Mouse (Mus musculus): Measurements from ENCODE around the gene Asns.

Gene Asns

DNA sequence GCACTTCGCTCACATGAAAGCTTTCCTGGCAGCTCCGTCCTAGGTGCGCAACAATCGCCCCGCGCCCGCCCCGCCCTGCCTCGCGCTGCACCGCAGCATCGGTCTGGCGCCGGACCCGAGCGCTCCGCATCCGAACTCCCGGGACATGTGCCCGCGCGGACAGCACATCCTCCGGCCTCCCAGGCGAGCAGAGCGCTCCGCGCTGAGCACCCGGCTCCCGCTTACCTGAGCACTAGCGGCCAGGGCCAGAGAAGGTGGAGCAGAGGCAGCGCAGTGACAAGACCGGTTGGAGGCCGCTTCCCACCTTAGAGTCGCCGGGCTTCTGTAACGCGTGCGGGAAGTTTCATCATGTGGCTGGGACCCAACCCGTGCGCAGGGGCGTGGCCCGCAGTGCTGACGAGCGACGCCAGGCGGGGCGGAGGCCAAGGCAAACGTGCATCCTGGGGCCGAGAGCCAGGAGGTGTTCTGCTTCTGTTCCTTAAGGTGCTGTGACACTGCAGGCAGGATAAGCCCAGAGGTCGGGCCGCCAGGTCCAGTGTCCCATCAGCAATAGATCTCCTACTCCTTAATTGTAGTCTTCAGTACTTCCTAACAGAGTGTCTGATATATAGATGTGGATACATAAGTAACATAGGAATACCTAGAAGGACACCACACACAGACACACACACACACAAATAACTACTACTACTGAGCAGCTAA, at the start of gene Asns:
Gene Asns, minus strand, starts transcription at position 371 of the 702 bp plus-strand sequence.
- in situ Hi-C loops (cut with MseI, MboI): no loop called here

- in situ Hi-C loops (cut with MseI, MboI): no loop called here
Measured at GRCm38 (mm10) chr6:7741721-7742120, 48.7 kb upstream of the Asns start.

DNA sequence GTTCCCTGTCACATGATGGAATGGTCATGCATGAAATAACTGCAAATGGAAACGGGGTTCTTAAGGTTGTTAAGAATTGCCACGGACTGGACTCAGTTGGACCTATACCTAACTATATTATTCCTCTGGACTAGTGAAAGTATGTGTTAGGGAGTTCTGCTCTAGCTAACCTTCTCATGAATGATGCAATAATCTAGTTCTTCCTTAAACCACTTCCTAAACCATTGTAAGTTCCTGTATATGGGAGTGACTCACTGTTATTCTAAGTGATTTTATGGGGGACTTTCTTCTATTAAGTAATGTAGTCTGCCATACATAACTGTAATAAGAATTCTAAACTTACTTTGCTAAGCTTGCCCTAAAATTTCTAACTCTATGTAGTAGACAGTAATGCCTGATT, 44.8 kb upstream of the Asns start:
- in situ Hi-C loops (cut with MseI, MboI): loop anchor here (10.0 kb wide), 3 partner anchors 107 to 347 kb away; partner anchors contain the start of gene C1galt1 (in 1 of the 2)

GRCm38 (mm10) chr6:7732754-7733708, 40.0 kb upstream of the Asns start:
- in situ Hi-C loops (cut with MseI, MboI): loop anchor here (10.0 kb wide), 3 partner anchors 112 to 352 kb away; partner anchors contain the start of gene C1galt1 (in 1 of the 2)

DNA sequence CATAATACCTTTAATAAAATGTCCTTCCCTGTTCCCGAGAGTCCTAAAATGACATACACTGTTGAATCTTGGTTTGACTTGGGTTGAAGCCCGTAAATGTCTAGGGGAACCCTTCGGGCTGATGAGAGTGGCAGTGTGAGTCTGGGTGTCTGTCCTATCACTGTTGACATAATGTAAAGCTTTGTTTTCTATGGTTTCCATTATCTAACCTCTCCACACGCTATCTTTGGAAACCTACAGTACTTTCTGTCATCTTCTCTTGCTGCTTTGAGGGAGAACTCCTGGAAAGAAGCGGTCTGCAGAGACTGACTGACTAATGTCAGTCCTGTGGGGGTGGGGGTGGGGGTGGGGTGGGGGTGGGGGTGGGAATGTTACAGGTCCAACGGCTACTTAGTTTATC, 39.0 kb upstream of the Asns start:
- in situ Hi-C loops (cut with MseI, MboI): loop anchor here (10.0 kb wide), 3 partner anchors 113 to 353 kb away; partner anchors contain the start of gene C1galt1 (in 1 of the 2)

- in situ Hi-C loops (cut with MseI, MboI): no loop called here
Measured at GRCm38 (mm10) chr6:7729128-7729527, 36.1 kb upstream of the Asns start.

DNA sequence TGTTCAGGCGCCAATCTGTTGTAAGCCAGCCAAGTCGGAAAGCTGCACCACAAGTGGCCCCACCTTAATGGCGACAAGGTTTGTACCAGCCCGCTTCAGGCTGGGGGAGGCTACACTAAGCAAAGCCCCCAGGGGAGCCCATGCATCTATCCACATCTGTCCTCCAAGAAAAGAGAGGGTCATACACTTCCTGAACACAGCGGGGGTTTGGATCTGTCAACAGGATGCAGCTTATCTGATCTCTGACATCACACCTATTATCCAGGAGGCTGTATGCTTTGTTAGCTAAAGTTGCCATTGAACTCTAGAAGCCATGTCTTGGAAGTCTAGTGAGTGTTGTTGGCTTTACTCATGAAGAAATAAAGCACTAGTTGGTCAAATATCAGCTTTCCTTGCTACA, 35.2 kb upstream of the Asns start:
- in situ Hi-C loops (cut with MseI, MboI): no loop called here

DNA sequence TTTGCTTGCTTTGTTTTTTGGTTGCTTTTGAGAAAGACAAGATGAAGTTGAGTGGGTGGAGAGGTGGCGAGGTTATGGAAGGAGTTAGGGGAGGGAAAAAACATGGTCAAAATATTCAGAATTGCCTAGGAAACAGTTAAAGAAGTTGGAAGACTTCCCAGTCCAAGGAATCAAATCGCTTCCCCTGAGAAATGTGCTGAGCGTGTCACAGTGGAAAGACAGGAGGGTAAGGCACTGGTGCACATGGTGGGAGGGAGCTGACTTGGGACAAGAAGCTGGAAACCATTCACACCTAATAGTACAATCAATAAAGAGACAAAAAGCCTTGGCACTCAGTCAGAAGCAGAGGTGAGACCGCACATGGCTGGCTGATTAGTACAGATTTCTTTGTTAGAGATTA, 23.2 kb upstream of the Asns start:
- in situ Hi-C loops (cut with MseI, MboI): no loop called here

DNA sequence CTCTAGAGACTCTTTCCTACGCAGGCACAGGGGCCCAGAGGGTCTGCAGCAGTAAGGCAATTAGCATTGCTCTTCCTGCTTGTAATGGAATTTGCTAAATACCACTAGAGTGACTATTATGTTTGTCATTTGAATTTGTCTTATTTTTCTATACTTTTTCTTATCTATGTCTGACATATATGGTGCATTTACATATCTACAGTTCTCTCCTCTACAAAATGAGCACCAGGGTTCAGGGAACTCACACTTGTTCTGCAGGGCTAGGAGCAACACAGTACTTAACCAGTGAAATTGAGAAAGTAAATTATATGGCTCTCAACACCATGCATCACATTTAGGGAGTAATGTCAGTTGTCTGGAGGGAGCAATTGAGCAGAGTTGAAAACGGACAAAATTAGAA, 21.2 kb upstream of the Asns start:
- in situ Hi-C loops (cut with MseI, MboI): no loop called here

DNA sequence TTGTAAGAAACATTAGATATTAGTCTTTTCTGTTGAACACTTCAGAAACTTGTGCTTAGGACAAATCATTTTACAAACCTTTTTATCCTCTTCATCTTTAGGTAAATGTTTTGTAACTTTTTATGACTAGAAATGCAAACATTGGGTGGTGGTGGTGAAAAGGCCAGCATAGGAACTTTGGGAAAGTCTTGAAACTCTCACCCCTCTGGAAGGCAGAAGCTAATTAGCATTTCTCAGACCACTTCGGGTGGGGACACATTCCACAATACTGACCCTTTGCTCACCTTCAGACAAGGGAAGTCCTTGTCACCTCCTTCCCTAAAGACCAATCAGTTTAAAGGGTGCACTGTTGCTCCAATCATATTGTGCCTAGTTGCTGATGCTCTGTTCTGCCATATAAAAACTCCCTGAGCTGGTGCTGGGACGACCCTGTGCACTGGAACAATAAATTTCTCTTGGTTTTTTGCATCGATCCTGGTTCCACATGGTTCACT, 18.8 kb upstream of the Asns start:
- in situ Hi-C loops (cut with MseI, MboI): no loop called here

DNA sequence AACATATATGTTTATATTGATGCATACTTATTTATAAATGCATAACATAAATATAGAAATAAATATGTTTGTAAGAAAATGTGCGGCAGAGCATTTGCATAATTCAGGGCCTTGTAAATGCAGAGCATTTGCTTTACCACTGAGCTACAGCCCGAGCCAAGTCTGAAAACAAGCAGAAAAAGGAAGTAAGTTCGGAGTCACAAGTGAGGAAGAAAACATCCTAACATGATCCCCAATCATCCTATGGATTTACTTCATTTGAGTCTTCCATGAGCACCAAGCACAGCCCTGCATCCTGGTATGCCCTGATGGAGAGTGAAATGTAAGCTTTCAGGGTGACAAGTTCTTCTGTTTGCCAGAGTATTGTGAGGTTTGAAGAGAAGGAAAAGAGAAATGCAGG, 15.2 kb upstream of the Asns start:
- in situ Hi-C loops (cut with MseI, MboI): no loop called here

- in situ Hi-C loops (cut with MseI, MboI): no loop called here
Measured at GRCm38 (mm10) chr6:7706796-7707195, 13.7 kb upstream of the Asns start.

DNA sequence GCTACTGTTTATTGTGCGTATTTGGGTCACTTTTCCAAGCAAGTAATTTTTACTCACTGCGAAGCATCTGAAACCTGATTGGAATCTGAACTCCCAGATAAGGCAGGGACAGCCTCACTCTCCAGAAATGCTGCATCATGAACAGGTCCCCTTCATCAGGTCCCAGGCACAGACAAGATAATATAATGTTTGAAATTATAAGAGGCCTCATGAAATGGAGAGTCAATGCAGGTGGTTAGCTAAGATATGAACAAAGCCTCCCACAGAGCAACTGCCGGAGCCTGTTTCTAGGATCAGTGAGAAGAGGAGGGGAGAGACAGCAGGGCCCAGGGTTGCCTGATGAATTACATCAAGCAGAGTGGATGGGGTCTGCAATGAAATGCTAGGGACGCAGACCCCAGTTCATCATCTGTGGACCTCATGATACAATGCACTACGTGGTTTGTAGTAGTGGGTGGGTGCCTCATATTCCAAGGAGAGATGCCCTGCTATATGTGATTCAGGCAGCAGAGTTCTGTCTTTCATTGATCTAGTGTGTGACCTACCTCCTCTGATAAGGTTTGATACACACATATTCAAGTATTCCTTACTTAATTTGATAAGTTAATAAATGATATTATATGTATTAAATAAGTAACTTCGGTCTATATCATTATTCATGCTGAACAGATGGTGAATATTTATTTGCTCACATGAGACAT, 5.1 kb upstream of the Asns start:
- in situ Hi-C loops (cut with MseI, MboI): no loop called here

DNA sequence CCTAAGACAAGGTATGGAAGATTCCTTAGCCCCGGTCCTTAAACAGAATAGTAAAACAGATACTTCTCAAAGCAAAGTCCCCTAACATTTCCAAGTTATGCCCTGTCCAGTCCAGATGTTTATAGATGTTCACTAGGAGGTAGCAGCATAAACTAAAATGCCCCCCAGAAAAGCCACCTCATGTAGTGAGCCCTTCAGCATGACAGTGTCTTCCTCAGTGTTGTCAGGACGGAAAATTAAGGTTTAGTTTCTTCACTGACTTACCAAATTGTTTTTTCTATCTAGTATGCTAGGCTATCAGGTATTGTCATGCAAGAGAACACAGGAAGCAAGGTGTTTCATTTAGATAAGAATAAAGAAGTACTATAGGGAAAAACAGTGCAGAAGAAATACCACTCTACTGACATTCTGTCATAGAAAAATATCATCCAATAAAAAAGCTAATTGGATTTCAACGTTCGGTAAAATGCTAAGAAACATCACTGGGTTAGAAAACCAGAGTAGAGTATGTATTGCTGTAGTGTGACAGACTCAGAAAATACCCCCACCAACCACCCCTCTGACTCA, 4.1 kb upstream of the Asns start:
- in situ Hi-C loops (cut with MseI, MboI): no loop called here

DNA sequence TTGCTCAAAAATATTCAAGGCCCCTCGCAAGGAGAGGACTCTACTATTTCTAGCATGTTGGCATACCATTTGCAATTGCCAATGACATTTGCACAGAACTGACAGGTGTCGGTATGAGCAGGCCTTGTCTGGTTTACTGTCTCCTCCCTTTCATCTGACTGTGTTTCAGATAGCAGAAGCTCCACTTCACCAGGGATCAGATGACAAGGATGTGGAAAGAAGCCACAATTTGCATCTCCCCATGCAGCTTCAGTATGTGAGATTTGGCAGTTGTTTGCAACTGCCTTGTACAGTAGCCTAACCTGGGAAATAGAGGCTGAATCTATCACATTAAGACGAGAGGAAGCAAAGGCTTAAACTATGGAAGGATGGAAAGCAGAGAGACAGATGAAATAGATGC, 3.6 kb upstream of the Asns start:
- in situ Hi-C loops (cut with MseI, MboI): no loop called here

DNA sequence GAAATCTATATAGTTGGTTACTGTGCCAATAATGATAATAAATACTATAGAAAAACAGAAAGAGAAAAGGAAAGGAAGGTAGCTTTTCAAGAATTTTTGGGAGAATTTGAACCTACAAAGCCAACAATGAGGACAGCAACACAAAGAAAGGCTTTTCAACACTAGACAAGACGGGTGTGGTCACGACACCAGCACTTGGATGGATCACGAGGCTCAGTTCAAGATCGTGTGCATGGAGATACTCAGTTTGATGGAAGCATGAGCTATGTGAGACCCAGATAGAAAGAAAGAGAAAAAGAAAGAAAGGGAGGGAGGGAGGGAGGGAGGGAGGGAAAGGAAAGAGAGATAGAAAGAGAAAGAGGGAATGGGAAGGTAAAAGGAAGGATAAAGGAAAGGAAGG, 2.8 kb upstream of the Asns start:
- in situ Hi-C loops (cut with MseI, MboI): no loop called here

DNA sequence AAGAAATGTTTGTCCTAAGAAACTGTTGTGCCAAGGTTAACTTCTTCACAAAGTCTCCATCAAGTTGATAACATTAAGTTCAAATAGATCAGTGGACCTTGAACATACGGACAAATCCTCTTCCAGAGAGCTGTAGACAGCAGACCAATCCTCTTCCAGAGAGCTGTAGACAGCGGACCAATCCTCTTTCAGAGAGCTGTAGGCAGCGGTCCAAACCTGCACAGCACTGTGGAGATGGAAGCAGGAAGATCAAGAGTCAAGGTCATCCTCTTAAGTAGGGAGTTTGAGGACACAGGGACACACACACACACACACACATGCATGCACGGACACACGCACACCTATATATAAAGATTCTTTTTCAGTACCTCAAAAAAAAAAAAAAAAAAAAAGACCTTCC, 612 bp upstream of the Asns start:
- in situ Hi-C loops (cut with MseI, MboI): no loop called here

- in situ Hi-C loops (cut with MseI, MboI): no loop called here
Measured at GRCm38 (mm10) chr6:7692451-7692850, 603 bp downstream of the Asns start.

GRCm38 (mm10) chr6:7692037-7692436, 1.0 kb downstream of the Asns start:
- in situ Hi-C loops (cut with MseI, MboI): no loop called here

- in situ Hi-C loops (cut with MseI, MboI): no loop called here
Measured at GRCm38 (mm10) chr6:7690456-7690855, 2.6 kb downstream of the Asns start.

- in situ Hi-C loops (cut with MseI, MboI): no loop called here
Measured at GRCm38 (mm10) chr6:7689180-7689579, 3.9 kb downstream of the Asns start.

DNA sequence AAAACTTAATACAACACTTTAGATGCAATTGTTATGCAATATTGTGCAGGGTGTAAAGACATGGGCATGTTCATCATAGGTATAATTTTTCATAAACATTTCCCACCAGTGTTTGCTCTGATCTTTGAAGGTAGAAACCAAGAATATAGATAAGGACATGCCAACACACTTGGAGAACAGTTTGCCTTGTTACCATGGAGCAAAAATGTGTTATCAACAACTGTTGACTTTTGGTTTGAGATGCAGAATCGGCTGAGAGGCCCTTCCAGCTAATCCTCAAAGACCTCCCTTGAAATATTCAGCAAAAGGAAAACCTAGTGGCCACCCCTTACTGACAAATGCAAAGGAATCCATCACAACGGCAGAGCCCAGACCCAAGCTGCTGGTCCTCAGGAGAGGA, 7.0 kb downstream of the Asns start:
- in situ Hi-C loops (cut with MseI, MboI): no loop called here

Measured in mouse trophoblast stem cell (cell line).